26 mouse cellular contexts compared by ENCODE assay signal in the genomic region with DNA sequence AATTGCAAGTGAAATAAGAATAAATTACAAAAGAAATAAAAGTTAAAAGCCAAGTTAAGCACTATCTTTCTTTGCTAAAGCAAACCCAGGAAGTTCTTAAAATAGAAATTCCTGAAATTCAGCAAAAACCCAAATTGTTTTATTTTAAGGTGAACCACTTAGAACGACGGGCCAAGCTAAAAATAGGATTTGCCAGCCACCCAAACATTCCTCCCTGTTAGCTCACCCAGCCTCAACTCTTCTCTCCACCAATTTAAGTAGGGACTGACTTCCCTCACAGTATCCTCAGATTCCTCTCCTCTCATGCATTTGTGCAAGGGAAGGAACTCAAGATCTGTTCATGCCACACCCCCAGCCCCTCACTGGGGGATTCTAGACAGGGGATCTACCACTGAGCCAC. TPM values are rescaled to one million over a fixed set of nuclear protein-coding genes. Genes with fewer than 3 reads are reported as not detected.
"Had no signal": no experiment of that assay in that cellular context is flagged by ENCODE, and none has a peak within 500 bp of the region (broad histone marks: within the 10 kb centered on the region; RNA-seq: fewer than 3 reads in every experiment).

No protein-coding gene starts in this region.

- H3K27ac ChIP-seq: heart, embryonic 10.5 days; heart, embryonic 13.5 days; heart, embryonic 15.5 days; hindbrain, embryonic 13.5 days; hindbrain, embryonic 15.5 days; hindbrain, postnatal 0 days; layer of hippocampus, adult 2 months; left cerebral cortex, adult 2 months; limb, embryonic 10.5 days; limb, embryonic 12.5 days; liver, embryonic 14.5 days had no signal

- H3K9ac ChIP-seq: heart, embryonic 13.5 days; heart, embryonic 15.5 days; hindbrain, embryonic 13.5 days; hindbrain, embryonic 15.5 days; limb, embryonic 12.5 days; liver, embryonic 14.5 days had no signal

- H3K27me3 ChIP-seq: hindbrain, embryonic 15.5 days; limb, embryonic 12.5 days had no signal

- H3K4me3 ChIP-seq: heart, embryonic 10.5 days; heart, embryonic 13.5 days; heart, embryonic 15.5 days; hindbrain, embryonic 13.5 days; hindbrain, embryonic 15.5 days; layer of hippocampus, adult 2 months; left cerebral cortex, adult 2 months; limb, embryonic 10.5 days; limb, embryonic 12.5 days had no signal

- H3K9me3 ChIP-seq: heart, embryonic 10.5 days; heart, embryonic 13.5 days; heart, embryonic 15.5 days; hindbrain, embryonic 13.5 days; hindbrain, embryonic 15.5 days; limb, embryonic 10.5 days; limb, embryonic 12.5 days had no signal

- H3K4me2 ChIP-seq: heart, embryonic 13.5 days; heart, embryonic 15.5 days; hindbrain, embryonic 13.5 days; hindbrain, embryonic 15.5 days; limb, embryonic 12.5 days; liver, embryonic 11.5 days had no signal

- ATAC-seq: hindbrain, postnatal 0 days; intestine, embryonic 16.5 days had no signal

- H3K36me3 ChIP-seq: heart, embryonic 10.5 days; heart, embryonic 13.5 days; heart, embryonic 15.5 days; hindbrain, embryonic 13.5 days; hindbrain, embryonic 15.5 days; limb, embryonic 10.5 days; limb, embryonic 12.5 days had no signal

- DNase-seq: gastrocnemius, postnatal 14 days; gastrocnemius, postnatal 36 days; heart, postnatal 14 days; heart, postnatal 36 days; kidney, adult 18-20 months; kidney, adult 8-10 months; kidney, postnatal 10 days; kidney, postnatal 25 days; kidney, postnatal 4 days; liver had no signal

RNA-seq across cellular contexts. Expression of a gene that starts 29.5 kb away (rescaled TPM):
- polyA plus RNA-seq: gonadal fat pad, adult 2 months; heart, embryonic 10.5 days; heart, embryonic 15.5 days; heart, postnatal 0 days; liver, embryonic 11.5 days; liver, embryonic 14.5 days; liver, embryonic 16.5 days had no signal
